Mouse (Mus musculus): ENCODE measurements around the gene Pank3. TPM values are rescaled to one million over a fixed set of nuclear protein-coding genes. Genes with fewer than 3 reads are reported as not detected.
"Not testable (repeated sequence)": the region's sequence is repeated elsewhere in the genome, so short reads cannot be mapped to it uniquely, and the experiment has no call there.

Pank3 gene
- polyA plus RNA-seq, 3 experiments from 2014 or later: 7.0 to 7.9 (median 7.5) TPM

- ATAC-seq: no peak
These were observed 11.1 kb downstream of the Pank3 start for GRCm38 (mm10) chr11:35780336-35780735.

DNA sequence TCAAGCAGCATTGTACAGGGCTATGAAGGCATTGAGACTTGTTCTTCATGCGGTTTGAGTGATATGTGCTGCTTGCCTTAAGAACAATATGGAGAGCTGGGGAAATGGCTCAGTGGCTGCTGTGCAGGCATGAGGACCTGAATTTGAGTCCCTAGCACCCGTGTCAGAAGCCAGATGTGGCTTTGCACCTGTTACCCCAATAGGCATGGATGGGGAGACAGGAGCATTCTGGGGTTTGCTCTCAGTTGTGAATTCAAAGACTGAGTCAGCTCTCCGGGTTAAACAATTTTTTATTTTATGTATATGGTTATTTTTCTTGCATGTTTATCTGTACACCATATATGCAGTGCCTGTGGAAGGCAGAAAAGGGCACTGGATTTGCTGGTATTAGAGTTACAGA lies 13.2 kb downstream of the Pank3 start:
- no peak for ATAC-seq

GRCm38 (mm10) chr11:35783038-35783437 lies 13.8 kb downstream of the Pank3 start:
- ATAC-seq: no peak

- no peak for ATAC-seq
These were observed 14.7 kb downstream of the Pank3 start for GRCm38 (mm10) chr11:35784002-35784401.

DNA sequence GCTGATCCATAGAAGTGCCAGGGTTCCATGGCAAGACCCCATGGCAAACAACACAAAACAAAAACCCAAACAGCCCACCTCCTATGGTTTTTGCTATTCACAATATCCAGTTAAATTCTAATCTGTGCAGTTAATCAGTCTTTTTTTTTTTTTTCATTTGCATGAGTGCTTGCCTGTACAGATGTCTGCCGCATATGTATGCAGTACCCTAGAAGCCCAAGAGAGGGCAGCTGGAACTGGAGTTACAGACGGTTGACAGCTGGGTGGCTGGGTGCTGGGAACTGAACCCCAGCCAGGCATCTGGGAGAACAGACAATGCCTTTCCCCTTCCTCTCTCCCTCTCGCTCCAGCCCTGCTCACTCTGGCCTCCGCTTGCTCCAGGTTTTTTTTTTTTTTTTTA lies 15.3 kb downstream of the Pank3 start:
- no peak for ATAC-seq

- ATAC-seq: no peak
These were observed 19.2 kb downstream of the Pank3 start for GRCm38 (mm10) chr11:35788443-35788842.

- ATAC-seq: not testable (repeated sequence)
These were observed 23.5 kb downstream of the Pank3 start for GRCm38 (mm10) chr11:35792800-35793199.

GRCm38 (mm10) chr11:35797751-35798494 lies 28.6 kb downstream of the Pank3 start:
- ATAC-seq: no peak

- no peak for ATAC-seq
These were observed 29.2 kb downstream of the Pank3 start for GRCm38 (mm10) chr11:35798495-35798820.

DNA sequence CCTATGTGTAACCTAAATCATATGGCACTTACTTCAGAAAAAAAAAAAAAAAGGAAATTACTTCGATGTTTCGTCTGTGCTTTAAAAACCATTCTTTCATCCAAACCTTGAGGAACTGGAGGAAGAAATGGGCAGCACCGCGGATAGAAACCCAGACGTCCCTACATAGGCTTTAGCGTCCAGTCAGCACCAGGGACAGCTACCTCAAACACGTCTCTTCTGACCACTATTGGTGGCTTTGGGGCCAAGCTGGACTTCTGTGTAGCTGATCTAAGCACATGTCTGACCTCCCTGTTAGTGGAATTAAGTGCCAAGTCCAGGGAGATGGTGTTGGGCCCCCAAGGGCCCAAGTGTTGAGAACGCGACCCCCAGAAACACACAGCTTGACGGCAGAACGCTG lies 29.6 kb downstream of the Pank3 start, which contains the start of gene Fbll1:
Gene Fbll1, minus strand, starts transcription at position 11 of the 400 bp plus-strand sequence.
- ATAC-seq: no peak

DNA sequence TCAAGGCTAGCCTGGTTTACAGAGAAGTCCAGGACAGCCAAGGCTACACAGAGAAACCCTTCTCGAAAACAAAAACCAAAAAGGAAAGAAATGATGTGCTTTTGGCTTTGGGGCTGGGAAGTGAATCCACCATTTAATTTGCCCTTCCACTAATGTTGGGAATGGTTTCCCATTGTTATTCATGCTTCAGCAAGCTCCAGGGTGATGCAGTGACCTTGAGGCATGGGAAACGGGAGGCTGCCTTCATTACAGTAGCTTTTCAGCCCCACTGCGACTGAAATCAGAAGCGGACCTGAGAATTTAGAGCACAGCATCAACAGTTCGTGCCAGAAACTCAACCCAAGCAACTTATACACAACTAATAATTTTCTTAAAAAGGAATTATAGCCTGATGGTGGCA lies 32.0 kb downstream of the Pank3 start:
- no peak for ATAC-seq

DNA sequence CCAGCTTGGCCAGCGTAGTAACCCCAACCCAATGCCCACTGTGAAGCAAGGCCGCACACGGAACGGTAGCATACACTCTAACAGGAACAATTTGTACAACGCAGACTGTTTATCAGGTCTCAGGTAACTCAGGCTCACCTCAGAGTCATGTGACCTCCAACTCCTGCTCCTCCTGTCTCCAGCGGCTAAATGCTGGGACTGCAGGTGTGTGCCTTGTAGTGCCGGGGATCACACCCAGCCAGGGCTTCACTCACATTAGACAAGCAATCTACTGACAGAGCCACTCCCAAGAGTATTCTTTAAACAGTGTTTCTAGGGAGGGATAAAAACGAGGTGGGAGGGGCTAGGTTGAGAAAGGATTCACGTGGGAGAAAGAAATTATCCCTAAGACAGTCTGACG lies 42.2 kb downstream of the Pank3 start:
- no peak for ATAC-seq

GRCm38 (mm10) chr11:35816316-35816715 lies 47.0 kb downstream of the Pank3 start:
- no peak for ATAC-seq

DNA sequence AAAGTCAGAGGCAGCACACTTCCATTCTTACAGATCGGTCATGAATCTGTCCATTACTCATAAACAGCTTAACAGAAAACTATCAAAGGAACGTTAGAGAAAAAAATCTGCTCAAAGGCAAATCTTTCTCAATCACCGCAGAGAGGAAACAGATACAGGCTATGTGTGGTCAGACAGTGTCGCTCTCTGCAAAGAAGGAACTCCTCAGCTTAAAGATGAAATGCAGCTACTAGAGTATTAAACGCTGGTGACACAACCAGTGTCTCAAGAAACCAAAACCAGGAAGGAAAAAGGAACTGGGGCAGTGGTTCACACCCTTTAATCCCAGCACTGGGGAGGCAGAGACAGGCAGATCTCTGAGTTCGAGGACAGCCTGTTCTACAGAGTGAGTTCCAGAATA lies 58.4 kb downstream of the Pank3 start:
- no peak for ATAC-seq

DNA sequence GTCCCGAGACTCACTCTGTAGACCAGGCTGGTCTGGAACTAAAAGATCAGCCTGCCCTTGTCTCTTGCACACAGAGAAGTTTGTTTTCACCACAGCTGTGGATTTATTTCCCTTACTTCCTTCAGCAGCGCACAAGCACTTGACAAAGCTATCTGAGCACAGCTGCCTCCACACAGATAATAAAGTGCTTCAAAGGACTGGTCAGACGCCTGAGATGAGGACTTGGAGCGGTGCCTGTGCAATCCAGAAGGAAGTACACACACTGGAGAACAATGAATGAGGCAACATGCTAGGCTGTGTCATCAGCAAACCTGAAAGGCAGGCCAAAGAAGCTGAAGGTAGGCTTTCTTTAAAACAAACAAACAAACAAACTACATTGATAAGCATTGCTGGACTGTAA lies 62.9 kb downstream of the Pank3 start:
- no peak for ATAC-seq

DNA sequence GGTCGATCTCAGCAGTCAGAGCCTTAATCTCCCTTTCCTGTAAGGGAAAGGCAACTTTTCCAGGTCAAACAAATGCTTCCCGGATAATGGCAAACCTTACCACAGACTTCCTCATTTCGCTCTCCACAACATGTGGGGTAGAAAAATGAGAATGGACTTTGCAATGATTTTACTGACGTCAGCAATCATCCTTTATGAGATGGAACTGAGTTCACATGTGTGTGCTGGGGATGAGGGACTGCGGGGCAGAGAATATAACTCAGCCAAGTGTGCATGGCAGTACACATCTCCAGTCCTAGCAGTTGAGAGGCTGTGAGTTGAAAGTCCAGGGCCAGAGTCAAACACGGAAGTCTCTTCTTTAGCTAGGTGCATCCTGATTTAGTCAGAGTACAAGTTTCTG lies 64.0 kb downstream of the Pank3 start:
- ATAC-seq: no peak

- peak; percentile 97 for ATAC-seq
These were observed 64.9 kb downstream of the Pank3 start, which contains the start of gene Rars for GRCm38 (mm10) chr11:35834022-35834760. Gene Rars (minus strand): TSS chr11:35834506.

- no peak for ATAC-seq
These were observed 68.2 kb downstream of the Pank3 start for GRCm38 (mm10) chr11:35837156-35838126.

GRCm38 (mm10) chr11:35838345-35839338 lies 69.4 kb downstream of the Pank3 start:
- ATAC-seq: peak; percentile 30

GRCm38 (mm10) chr11:35840282-35840681 lies 71.0 kb downstream of the Pank3 start:
- no peak for ATAC-seq

DNA sequence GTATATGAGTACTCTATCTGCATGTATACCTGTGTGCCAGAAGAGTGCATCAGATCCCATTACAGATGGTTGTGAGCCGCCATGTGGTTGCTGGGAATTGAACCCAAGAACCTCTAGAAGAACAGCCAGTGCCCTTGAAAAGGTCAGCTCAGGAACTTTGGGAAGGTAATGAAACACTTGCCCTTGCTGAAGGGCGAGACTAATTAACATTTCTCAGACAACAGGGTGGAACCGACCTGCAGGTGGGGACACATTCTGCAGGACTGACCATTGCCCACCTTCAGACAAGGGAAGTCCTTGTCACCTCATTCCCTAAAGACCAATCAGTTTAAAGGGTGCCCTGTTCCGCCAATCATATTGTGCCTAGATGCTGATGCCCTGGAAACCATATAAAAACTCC lies 71.5 kb downstream of the Pank3 start:
- not testable (repeated sequence) for ATAC-seq

Data from inflammation-experienced regulatory T-cells, adult 6 months (primary cell).